Mouse (Mus musculus): Measurements from ENCODE around the gene Sox6. TPM values are rescaled to one million over a fixed set of nuclear protein-coding genes. Genes with fewer than 3 reads are reported as not detected.

Gene Sox6
- total RNA-seq, 1 experiment, result 1.2 TPM

GRCm38 (mm10) chr7:115721624-115722540 lies 316.7 kb downstream of the Sox6 start:
- no peak for DNase-seq (ENCODE audit: low read depth, low spot score)
- TF ChIP-seq HCFC1 (IDR thresholded peaks at IDR 0.05; ENCODE audit: borderline replicate concordance, insufficient read depth, low read length) (no peak), MAFK (IDR thresholded peaks at IDR 0.05; ENCODE audit: insufficient read depth, low read depth, low read length) (no peak), CHD2 (IDR thresholded peaks at IDR 0.05; ENCODE audit: low read depth, low read length) (no peak), ZNF384 (IDR thresholded peaks at IDR 0.05; ENCODE audit: low read depth, low read length) (no peak), ZC3H11A (IDR thresholded peaks at IDR 0.05; ENCODE audit: borderline replicate concordance, low read depth, low read length) (no peak)
- Histone ChIP-seq H3K27ac (ENCODE audit: insufficient read depth, low read depth, low read length, poor library complexity, severe bottlenecking) (no peak overlapping the region), H3K4me3 (ENCODE audit: insufficient read depth in 1 of 2, low read depth in 1 of 2, low read length in 2 of 2, poor library complexity in 1 of 2, severe bottlenecking in 1 of 2) (no peak overlapping the region), H3K9me3 (ENCODE audit: control insufficient read depth, insufficient read depth, low read depth, low read length) (no peaks in the 10 kb centered on the region), H3K4me1 (ENCODE audit: control insufficient read depth in 2 of 2, insufficient read depth in 2 of 2, low read length in 2 of 2, poor library complexity in 1 of 2) (no peaks in the 10 kb centered on the region), H3K9ac (ENCODE audit: insufficient read depth, low read depth, low read length, poor library complexity, severe bottlenecking) (no peak overlapping the region), H3K36me3 (ENCODE audit: control insufficient read depth, insufficient read depth, low read length, poor library complexity, severe bottlenecking) (no peaks in the 10 kb centered on the region)
- in situ Hi-C loops (cut with MboI; ENCODE audit: low sequenced_read_pairs in 2 of 2, unreplicated experiment in 2 of 2), result no loop called here

DNA sequence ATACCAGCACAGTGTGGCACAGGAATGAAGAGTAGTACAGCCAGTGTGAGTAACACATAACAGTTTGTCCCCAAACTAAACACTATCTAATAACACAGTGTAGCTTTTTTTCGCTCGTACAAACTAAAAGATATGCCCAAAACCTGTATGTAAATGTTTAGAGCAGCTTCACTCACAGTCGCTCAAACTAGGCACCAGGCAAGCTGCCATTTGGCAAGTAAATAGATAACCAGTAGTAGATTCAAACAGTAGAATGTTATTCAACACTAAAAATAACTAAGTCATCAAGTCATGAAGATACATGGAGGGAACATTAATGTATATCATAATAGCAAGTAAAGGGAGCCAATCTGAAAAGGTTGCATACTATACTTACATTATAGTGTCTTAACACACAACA lies 318.8 kb downstream of the Sox6 start:
- H3K9me3 ChIP-seq (ENCODE audit: control insufficient read depth, insufficient read depth, low read depth, low read length), result no peaks in the 10 kb centered on the region
- DNase-seq (ENCODE audit: low read depth, low spot score), result no peak
- H3K4me1 ChIP-seq (ENCODE audit: control insufficient read depth in 2 of 2, insufficient read depth in 2 of 2, low read length in 2 of 2, poor library complexity in 1 of 2), result no peaks in the 10 kb centered on the region
- TF ChIP-seq HCFC1 (IDR thresholded peaks at IDR 0.05; ENCODE audit: borderline replicate concordance, insufficient read depth, low read length) (no peak), ZNF384 (IDR thresholded peaks at IDR 0.05; ENCODE audit: low read depth, low read length) (no peak), ZC3H11A (IDR thresholded peaks at IDR 0.05; ENCODE audit: borderline replicate concordance, low read depth, low read length) (no peak), MAFK (IDR thresholded peaks at IDR 0.05; ENCODE audit: insufficient read depth, low read depth, low read length) (no peak), CHD2 (IDR thresholded peaks at IDR 0.05; ENCODE audit: low read depth, low read length) (no peak)
- H3K27ac ChIP-seq (ENCODE audit: insufficient read depth, low read depth, low read length, poor library complexity, severe bottlenecking), result no peak overlapping the region
- H3K36me3 ChIP-seq (ENCODE audit: control insufficient read depth, insufficient read depth, low read length, poor library complexity, severe bottlenecking), result no peaks in the 10 kb centered on the region
- no peak overlapping the region for H3K9ac ChIP-seq (ENCODE audit: insufficient read depth, low read depth, low read length, poor library complexity, severe bottlenecking)
- in situ Hi-C loops (cut with MboI; ENCODE audit: low sequenced_read_pairs in 2 of 2, unreplicated experiment in 2 of 2), result no loop called here
- no peak overlapping the region for H3K4me3 ChIP-seq (ENCODE audit: insufficient read depth in 1 of 2, low read depth in 1 of 2, low read length in 2 of 2, poor library complexity in 1 of 2, severe bottlenecking in 1 of 2)

DNA sequence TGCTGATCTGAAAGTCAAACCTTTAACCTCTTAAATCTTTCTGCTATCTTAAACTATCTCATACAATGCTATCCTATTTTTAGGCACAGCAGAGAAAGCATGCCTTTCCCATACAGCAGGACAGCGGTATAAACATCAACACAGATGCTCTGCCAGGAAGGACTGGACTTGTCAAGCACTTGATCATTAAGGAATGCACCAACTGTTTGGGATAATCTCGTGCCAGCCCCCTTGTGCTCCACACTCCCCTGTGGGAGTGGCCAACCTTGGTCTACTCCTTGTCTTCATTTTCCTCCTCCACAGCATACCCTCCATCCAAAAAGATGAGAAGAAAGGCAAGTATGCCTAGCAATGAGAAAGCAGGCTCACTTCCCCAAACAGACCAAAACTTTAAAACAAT lies 332.5 kb downstream of the Sox6 start:
- TF ChIP-seq CHD2 (IDR thresholded peaks at IDR 0.05; ENCODE audit: low read depth, low read length) (no peak), ZC3H11A (IDR thresholded peaks at IDR 0.05; ENCODE audit: borderline replicate concordance, low read depth, low read length) (no peak), ZNF384 (IDR thresholded peaks at IDR 0.05; ENCODE audit: low read depth, low read length) (no peak)
- DNase-seq (ENCODE audit: low read depth, low spot score), result no peak
- Histone ChIP-seq H3K9me3 (ENCODE audit: control insufficient read depth, insufficient read depth, low read depth, low read length) (no peaks in the 10 kb centered on the region), H3K27ac (ENCODE audit: insufficient read depth, low read depth, low read length, poor library complexity, severe bottlenecking) (no peak overlapping the region), H3K4me3 (ENCODE audit: insufficient read depth in 1 of 2, low read depth in 1 of 2, low read length in 2 of 2, poor library complexity in 1 of 2, severe bottlenecking in 1 of 2) (no peak overlapping the region), H3K9ac (ENCODE audit: insufficient read depth, low read depth, low read length, poor library complexity, severe bottlenecking) (no peak overlapping the region), H3K4me1 (ENCODE audit: control insufficient read depth in 2 of 2, insufficient read depth in 2 of 2, low read length in 2 of 2, poor library complexity in 1 of 2) (no peaks in the 10 kb centered on the region), H3K36me3 (ENCODE audit: control insufficient read depth, insufficient read depth, low read length, poor library complexity, severe bottlenecking) (no peaks in the 10 kb centered on the region)
- in situ Hi-C loops (cut with MboI; ENCODE audit: low sequenced_read_pairs in 2 of 2, unreplicated experiment in 2 of 2), result no loop called here

- Histone ChIP-seq H3K9ac (ENCODE audit: insufficient read depth, low read depth, low read length, poor library complexity, severe bottlenecking) (no peak overlapping the region), H3K27ac (ENCODE audit: insufficient read depth, low read depth, low read length, poor library complexity, severe bottlenecking) (no peak overlapping the region), H3K36me3 (ENCODE audit: control insufficient read depth, insufficient read depth, low read length, poor library complexity, severe bottlenecking) (no peaks in the 10 kb centered on the region), H3K4me1 (ENCODE audit: control insufficient read depth in 2 of 2, insufficient read depth in 2 of 2, low read length in 2 of 2, poor library complexity in 1 of 2) (no peaks in the 10 kb centered on the region), H3K4me3 (ENCODE audit: insufficient read depth in 1 of 2, low read depth in 1 of 2, low read length in 2 of 2, poor library complexity in 1 of 2, severe bottlenecking in 1 of 2) (no peak overlapping the region), H3K9me3 (ENCODE audit: control insufficient read depth, insufficient read depth, low read depth, low read length) (no peaks in the 10 kb centered on the region)
- in situ Hi-C loops (cut with MboI; ENCODE audit: low sequenced_read_pairs in 2 of 2, unreplicated experiment in 2 of 2), result no loop called here
- peak; percentile 15 for DNase-seq (ENCODE audit: low read depth, low spot score)
- TF ChIP-seq HCFC1 (IDR thresholded peaks at IDR 0.05; ENCODE audit: borderline replicate concordance, insufficient read depth, low read length) (no peak), MAFK (IDR thresholded peaks at IDR 0.05; ENCODE audit: insufficient read depth, low read depth, low read length) (no peak), CHD2 (IDR thresholded peaks at IDR 0.05; ENCODE audit: low read depth, low read length) (no peak), ZNF384 (IDR thresholded peaks at IDR 0.05; ENCODE audit: low read depth, low read length) (no peak), ZC3H11A (IDR thresholded peaks at IDR 0.05; ENCODE audit: borderline replicate concordance, low read depth, low read length) (peak; percentile 67; the same call in 1 of the 2 replicates)
These were observed 340.5 kb downstream of the Sox6 start for GRCm38 (mm10) chr7:115698105-115698504.
